Mouse (Mus musculus) hindbrain, embryonic 16.5 days (tissue): Measurements from ENCODE around the gene Cd34. TPM values are rescaled to one million over a fixed set of nuclear protein-coding genes. Genes with fewer than 3 reads are reported as not detected.

Experiments
- ATAC-seq: fragments of 200-750 bp; cut with Nextera tagmentation; 2 replicates; pipeline ENCODE4 v1.8.0; 2017; ENCODE audit warnings: moderate TSS enrichment, moderate library complexity
- H3K27ac ChIP-seq: fragments of 300-500 bp; sonication (generic); 2 replicates; pipeline ENCODE4 v1.5.1; 2014; ENCODE audit warnings: low read depth, mild to moderate bottlenecking, control low read depth, low read length, moderate library complexity
- H3K27me3 ChIP-seq: fragments of 300-500 bp; sonication (generic); replicated peaks from 2 replicates; pipeline ENCODE4 v1.6.1; 2014; ENCODE audit warnings: low read length; ENCODE audit not compliant: control insufficient read depth, insufficient read depth
- H3K36me3 ChIP-seq: fragments of 300-500 bp; sonication (generic); 2 replicates; pipeline ENCODE4 v1.6.1; 2014; ENCODE audit warnings: mild to moderate bottlenecking, low read length, moderate library complexity, mixed read lengths; ENCODE audit not compliant: control insufficient read depth, insufficient read depth
- H3K4me1 ChIP-seq: fragments of 300-500 bp; sonication (generic); 2 replicates; pipeline ENCODE4 v1.6.1; 2014; ENCODE audit warnings: low read depth, low read length; ENCODE audit not compliant: control insufficient read depth, insufficient read depth
- H3K4me2 ChIP-seq: fragments of 300-500 bp; sonication (generic); 2 replicates; pipeline ENCODE4 v1.6.1; 2014; ENCODE audit warnings: mild to moderate bottlenecking, low read length, control low read depth, moderate library complexity
- H3K4me3 ChIP-seq: fragments of 300-500 bp; sonication (generic); 2 replicates; pipeline ENCODE4 v1.5.1; 2014; ENCODE audit warnings: mild to moderate bottlenecking, low read length, control low read depth, moderate library complexity
- H3K9ac ChIP-seq: fragments of 300-500 bp; sonication (generic); 2 replicates; pipeline ENCODE4 v1.6.1; 2014; ENCODE audit warnings: low read depth, mild to moderate bottlenecking, control low read depth, low read length, moderate library complexity
- H3K9me3 ChIP-seq: fragments of 300-500 bp; sonication (generic); 2 replicates; pipeline ENCODE4 v1.6.1; 2014; ENCODE audit warnings: mild to moderate bottlenecking, low read length, moderate library complexity; ENCODE audit not compliant: control insufficient read depth
- WGBS: fragments of 180-500 bp; shearing (Covaris S2); extraction: QIAGEN DNeasy Blood & Tissue Kit; methylation state at CpG from one replicate; pipeline ENCODE4 v1.1.7; 2014; 5-methylcytosine and 5-hydroxymethylcytosine counted together
- polyA plus RNA-seq: library from polyadenylated mRNA; unstranded; fragments of >200 nt; fragmentation: Nextera tagmentation; extraction: Ambion mirVana; gene quantifications from 2 replicates; pipeline ENCODE4 v1.2.1, GENCODE M21; 2015

Gene Cd34
- polyA plus RNA-seq, 1 experiment from 2014 or later: 29.8 TPM

DNA sequence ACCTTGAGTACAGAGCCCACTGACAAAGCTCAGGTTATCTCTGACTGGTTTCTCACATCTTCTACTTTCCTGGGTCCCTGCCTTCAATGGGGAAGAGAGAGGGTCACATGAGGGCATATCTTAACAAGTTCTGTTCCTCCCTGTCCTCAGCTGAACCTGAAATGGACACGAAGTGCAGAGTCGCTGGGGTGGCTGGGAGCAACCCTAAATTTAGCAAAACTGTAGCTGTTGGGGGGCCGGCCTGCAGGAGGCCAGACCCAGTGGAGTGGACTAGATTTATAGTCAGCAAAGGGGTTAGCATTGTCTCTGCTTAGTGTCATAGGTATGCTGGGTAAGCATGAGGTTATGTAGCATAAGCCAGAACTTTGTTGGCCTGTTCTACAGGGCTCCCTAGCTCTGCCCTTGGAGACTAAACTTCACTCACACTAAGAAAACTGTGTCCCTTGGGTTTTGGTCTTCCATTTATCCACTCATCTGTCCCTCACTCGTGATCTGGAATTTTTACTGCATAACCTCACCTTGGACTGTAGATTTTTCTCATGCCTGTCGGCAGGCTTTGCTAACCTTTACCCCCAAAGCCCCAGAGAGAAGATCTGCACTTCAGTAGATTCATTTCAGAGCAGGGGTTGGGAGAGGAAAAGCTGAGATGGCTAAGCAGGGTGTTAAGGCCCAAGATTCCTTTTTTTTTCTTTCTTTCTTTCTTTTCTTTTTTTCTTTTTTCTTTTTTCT, 54.1 kb downstream of the Cd34 start:
- Histone ChIP-seq H3K4me1 (no peaks in the 10 kb centered on the region), H3K27me3 (no peaks in the 10 kb centered on the region), H3K9me3 (no peaks in the 10 kb centered on the region), H3K4me2 (no peak overlapping the region), H3K27ac (no peak overlapping the region), H3K9ac (no peak overlapping the region), H3K4me3 (no peak overlapping the region), H3K36me3 (no peaks in the 10 kb centered on the region)
- 81% methylated on average over 5 of the region's 5 CpGs for WGBS
- no peak for ATAC-seq

DNA sequence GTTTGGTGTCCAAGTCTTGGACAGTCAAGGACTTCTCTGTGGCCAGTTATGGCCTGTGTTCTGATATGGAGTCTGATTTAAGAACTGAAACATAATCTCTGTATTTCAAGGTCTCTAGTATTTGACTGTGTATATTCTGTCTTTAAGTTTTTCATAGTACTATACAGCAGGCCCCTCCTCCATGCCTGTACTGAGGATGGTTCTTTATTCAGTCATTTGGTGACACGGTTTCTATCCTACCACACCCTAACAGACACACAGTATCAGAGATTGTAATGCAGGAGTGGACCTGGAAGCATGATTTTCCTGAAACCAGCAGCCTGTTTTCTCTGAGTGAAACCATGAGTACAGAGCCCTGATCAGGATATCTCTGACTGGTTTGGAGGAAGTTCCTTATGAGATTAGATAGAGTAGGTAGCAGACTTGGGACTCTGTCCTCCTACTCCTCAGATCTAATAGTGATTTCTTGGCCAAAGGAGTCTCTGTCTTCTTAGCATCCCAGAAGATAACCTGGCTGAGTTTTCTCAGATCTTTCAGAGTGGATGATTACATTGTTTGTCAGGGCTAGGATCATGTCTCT, 54.9 kb downstream of the Cd34 start:
- no peaks in the 10 kb centered on the region for H3K27me3 ChIP-seq
- no peak overlapping the region for H3K4me2 ChIP-seq
- ATAC-seq: no peak
- H3K27ac ChIP-seq: no peak overlapping the region
- no peak overlapping the region for H3K9ac ChIP-seq
- H3K4me1 ChIP-seq: no peaks in the 10 kb centered on the region
- no peaks in the 10 kb centered on the region for H3K36me3 ChIP-seq
- H3K4me3 ChIP-seq: no peak overlapping the region
- H3K9me3 ChIP-seq: no peaks in the 10 kb centered on the region
- WGBS: 86% methylated on average over 1 of the region's 1 CpGs

DNA sequence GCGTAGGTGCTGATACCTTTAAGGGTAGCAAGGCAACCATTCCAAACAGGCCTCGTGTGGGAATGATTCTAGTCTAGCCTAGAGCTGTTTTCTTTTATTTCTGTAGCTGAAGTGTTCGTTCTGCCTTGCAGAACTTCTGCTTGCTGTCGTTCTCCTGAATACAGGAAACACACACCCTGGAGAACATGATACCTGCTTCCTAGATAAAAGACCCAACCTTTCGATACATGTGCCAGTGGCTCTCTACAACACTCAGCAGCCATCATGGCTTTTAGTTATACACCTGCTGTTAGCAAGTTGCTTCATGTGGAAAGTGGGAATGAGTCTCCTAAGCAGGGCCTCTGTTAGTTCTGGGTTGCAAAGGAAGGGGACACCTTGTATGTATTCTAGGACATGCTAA, 55.6 kb downstream of the Cd34 start:
- Histone ChIP-seq H3K36me3 (no peaks in the 10 kb centered on the region), H3K4me3 (no peak overlapping the region), H3K27me3 (no peaks in the 10 kb centered on the region), H3K27ac (no peak overlapping the region), H3K9me3 (no peaks in the 10 kb centered on the region), H3K4me2 (no peak overlapping the region), H3K9ac (no peak overlapping the region), H3K4me1 (no peaks in the 10 kb centered on the region)
- no peak for ATAC-seq
- WGBS: 88% methylated on average over 5 of the region's 5 CpGs

DNA sequence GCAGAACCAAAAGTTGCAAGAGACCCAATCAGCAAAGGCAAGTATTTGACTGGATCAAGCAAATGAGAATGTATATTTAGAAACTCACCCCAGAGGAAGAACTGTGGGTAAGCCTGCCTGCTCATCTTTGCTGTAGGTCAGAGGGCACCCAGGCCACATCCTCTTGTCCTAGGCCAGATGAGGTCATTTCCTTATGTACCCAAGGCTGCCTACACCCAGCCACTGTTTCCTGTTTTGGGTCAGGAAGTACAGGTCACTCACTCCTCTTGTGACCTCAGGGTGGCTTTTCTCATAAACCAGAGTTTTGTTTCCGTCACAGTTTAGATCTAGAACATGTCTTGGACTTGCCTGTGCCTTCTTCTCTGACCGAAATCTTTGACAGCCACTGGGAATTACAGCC, 56.6 kb downstream of the Cd34 start:
- H3K27ac ChIP-seq: no peak overlapping the region
- ATAC-seq: no peak
- 79% methylated on average over 2 of the region's 2 CpGs for WGBS
- H3K9ac ChIP-seq: no peak overlapping the region
- no peak overlapping the region for H3K4me2 ChIP-seq
- H3K9me3 ChIP-seq: no peaks in the 10 kb centered on the region
- H3K27me3 ChIP-seq: no peaks in the 10 kb centered on the region
- H3K36me3 ChIP-seq: no peaks in the 10 kb centered on the region
- no peak overlapping the region for H3K4me3 ChIP-seq
- no peaks in the 10 kb centered on the region for H3K4me1 ChIP-seq

DNA sequence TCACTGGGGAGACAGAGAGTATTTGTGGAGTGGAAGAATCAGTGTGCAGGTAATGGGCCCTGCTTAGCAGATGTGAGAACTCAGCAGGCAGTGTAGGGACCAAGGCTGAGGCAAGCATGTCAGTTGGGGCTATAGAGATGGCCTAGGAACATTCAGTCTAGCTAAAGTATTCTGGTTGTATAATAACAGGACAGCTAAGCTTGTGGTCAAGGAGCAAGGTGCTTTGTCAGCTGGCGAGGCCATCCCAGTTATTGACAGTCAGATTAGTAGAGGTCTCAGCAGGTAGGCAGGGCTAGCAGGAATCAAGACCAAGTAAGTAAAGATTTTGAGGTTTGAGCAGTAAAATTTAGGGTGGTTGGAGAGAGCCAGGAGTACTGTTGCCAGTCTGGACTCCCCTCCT, 59.8 kb downstream of the Cd34 start:
- H3K4me3 ChIP-seq: no peak overlapping the region
- no peaks in the 10 kb centered on the region for H3K36me3 ChIP-seq
- ATAC-seq: no peak
- H3K9ac ChIP-seq: no peak overlapping the region
- H3K9me3 ChIP-seq: no peaks in the 10 kb centered on the region
- H3K4me1 ChIP-seq: no peaks in the 10 kb centered on the region
- H3K27me3 ChIP-seq: no peaks in the 10 kb centered on the region
- no peak overlapping the region for H3K27ac ChIP-seq
- H3K4me2 ChIP-seq: no peak overlapping the region
- WGBS: 78% methylated on average over 1 of the region's 1 CpGs

DNA sequence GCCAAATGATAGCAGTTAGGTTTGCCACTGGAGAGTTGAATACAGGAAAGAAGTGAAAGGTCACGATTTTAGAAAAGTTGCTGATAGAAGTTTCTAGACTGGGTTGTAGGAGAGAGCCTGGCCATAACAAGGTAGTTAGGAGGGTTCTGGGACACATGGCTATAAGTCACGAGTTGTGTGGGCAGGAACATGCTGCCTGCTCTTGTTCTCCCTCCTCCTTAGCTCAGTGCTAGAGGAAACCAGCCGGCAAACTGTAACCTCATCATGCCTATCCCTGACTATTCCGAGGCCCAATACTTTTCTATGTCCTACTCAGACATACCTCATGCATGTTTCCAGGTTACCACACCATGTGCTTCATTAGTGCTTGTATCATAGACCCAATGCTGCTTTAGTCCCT, 64.7 kb downstream of the Cd34 start:
- Histone ChIP-seq H3K4me2 (no peak overlapping the region), H3K27ac (no peak overlapping the region), H3K36me3 (no peaks in the 10 kb centered on the region), H3K4me3 (no peak overlapping the region), H3K9ac (no peak overlapping the region), H3K9me3 (no peaks in the 10 kb centered on the region), H3K4me1 (no peaks in the 10 kb centered on the region), H3K27me3 (no peaks in the 10 kb centered on the region)
- no peak for ATAC-seq
- 87% methylated on average over 4 of the region's 4 CpGs for WGBS

DNA sequence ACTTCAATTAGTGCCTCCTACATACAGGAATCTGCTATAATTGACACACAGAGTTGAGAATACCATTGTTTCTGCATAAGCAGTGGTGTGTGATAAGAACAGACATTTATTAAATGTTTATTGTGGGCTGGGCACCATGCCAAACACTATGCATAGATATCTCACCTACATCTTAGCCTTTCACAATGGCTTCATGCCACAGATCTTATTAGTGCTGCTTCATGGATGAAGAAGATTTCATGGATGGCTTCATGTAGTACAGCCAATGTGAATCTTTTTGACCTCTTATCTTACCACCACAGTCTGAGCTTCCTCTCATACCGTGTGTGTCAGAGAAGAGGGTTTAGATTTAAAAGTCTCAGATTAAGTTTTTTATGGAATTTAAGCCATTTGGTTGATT, 65.6 kb downstream of the Cd34 start:
- Histone ChIP-seq H3K4me1 (no peaks in the 10 kb centered on the region), H3K36me3 (no peaks in the 10 kb centered on the region), H3K4me2 (no peak overlapping the region), H3K9ac (no peak overlapping the region), H3K4me3 (no peak overlapping the region), H3K27me3 (no peaks in the 10 kb centered on the region), H3K27ac (no peak overlapping the region), H3K9me3 (no peaks in the 10 kb centered on the region)
- ATAC-seq: no peak; the same call in 1 of the 2 replicates
- 67% methylated on average over 1 of the region's 1 CpGs for WGBS

DNA sequence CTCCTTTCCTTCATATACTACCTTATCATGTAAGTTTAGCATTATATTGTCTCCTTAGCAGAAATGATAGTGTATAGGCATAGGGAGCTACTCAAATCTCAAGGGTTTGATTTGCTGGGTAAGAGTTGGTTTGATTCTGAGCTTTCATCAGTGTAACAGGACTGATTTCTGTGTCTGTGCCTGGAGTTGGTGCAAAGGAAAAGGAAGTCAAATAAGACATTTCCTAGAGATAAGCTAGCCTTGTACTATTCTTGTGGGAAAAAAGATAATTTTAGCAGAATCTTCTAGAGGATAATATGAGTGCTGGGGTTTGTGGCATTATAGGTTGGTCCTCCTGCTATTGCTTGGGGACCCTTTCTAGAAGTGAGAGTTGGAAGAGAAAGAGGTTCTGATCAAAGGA, 67.6 kb downstream of the Cd34 start:
- Histone ChIP-seq H3K36me3 (peaks cover 2% of the 10 kb centered on the region; the same call in 1 of the 2 replicates), H3K4me2 (no peak overlapping the region), H3K4me1 (no peaks in the 10 kb centered on the region), H3K27me3 (no peaks in the 10 kb centered on the region), H3K27ac (no peak overlapping the region), H3K9me3 (no peaks in the 10 kb centered on the region), H3K9ac (no peak overlapping the region), H3K4me3 (no peak overlapping the region)
- no peak for ATAC-seq
